Mouse (Mus musculus) bone marrow, adult 2 months (tissue): ENCODE results near the gene Slc38a4.

Experiments
- CTCF ChIP-seq: fragments of 200-500 bp; IDR thresholded peaks from 2 replicates; pipeline ENCODE4 v1.5.1; 2011; ENCODE audit warnings: low read length, control low read depth; ENCODE audit not compliant: control insufficient read depth, insufficient read depth
- POLR2A ChIP-seq: fragments of 200-500 bp; IDR thresholded peaks from 2 replicates; pipeline ENCODE4 v1.6.1; 2011; ENCODE audit warnings: low read depth, mild to moderate bottlenecking, control low read depth, low read length, borderline replicate concordance; ENCODE audit not compliant: control insufficient read depth

DNA sequence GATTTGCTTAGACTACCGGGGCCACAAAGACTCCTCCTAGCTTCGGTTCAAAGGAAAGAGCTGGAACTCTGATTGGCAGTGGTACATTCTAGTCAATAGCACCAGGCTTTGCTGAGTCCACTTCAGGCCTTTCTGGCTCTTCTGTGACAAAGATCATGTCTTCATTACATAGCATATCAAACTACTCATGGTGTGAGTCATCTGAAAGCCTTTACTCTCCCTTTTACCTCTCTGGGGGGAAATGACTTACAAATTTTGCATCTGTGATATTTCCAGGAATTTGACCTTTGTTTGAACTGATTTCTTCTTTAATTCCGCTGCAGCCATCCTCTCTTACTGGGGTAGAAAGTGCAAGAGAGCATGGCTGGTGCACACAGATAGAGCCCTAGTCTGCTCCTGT lies 46.5 kb downstream of the Slc38a4 start:
- TF ChIP-seq POLR2A (no peak), CTCF (no peak)
